Mouse (Mus musculus) activated CD4-positive, CD25-positive, alpha-beta regulatory T cell, adult 4 months (primary cell): ENCODE data around the gene Dglucy. TPM values are rescaled to one million over a fixed set of nuclear protein-coding genes. Genes with fewer than 3 reads are reported as not detected.

Experiments used
- ATAC-seq: one replicate; pipeline ENCODE4 v1.8.0; 2017
- polyA plus RNA-seq, 2 experiments: library from polyadenylated mRNA; unstranded; fragments of 100-300 nt; shearing (Covaris generic); gene quantifications; one replicate each; pipeline ENCODE4 v1.2.1; 2017

Gene Dglucy
- polyA plus RNA-seq, 2 experiments from 2014 or later = 15.6 to 18.1 TPM

DNA sequence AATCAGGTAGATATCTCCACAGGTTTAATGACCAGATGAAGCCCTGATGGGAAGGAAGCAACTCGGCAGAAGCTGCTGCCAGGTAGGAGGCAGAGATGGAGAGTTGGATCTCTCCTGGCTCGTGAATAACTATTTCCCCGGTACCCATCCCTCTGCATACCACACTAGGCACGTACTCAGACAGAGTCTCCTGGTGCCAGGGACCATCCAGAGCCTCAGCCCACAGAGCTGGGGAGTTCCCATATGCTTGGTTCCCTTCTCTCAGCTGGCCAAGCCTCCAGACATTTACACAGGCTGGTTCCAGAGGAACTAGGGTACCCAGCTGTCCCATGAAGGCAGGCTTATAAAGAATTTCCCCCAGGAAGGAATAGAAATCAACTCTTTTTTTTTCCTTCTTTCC, 108.0 kb downstream of the Dglucy start:
- ATAC-seq = no peak

DNA sequence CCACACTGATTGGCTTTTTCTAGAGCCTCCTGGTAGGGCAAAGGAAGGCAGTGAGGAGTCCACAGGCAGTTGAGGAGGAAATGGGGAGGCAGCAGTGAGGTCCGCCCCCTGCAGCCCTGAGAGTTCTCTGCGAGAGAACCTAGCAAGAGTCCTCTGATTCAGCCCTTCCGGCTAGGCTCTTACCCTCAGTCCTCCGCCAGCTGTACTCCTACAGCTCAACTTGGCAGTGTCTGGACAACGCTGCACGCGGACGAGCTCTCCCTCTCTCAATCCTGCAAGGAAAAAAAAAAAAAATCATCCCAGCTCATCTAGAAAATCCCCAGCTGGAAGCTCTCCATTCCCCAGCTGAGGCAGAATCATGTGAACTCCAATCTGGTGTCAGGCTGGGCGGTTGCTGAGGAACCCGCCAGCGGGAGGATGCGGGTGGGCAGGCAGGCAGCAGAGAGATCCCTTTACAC, 109.0 kb downstream of the Dglucy start:
- peak; percentile 60 for ATAC-seq

DNA sequence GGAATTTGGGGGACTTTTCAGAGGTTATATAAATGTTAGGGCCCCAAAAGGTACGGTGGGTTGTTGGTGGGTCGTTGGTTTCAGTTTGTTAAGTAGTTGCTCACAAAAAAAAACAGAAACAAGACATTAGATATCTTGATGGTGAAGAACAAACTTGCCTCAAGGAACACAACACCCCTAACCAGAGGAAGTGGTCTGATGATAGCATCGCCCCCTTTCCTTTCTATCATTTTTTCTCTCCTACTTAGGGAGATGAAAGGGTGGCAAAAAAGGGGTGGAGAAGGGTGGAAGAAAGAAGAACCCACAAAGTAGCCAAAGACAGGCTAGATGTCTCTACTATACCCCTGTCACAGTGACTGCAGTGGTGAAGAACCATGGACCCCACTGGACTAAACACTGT, 111.7 kb downstream of the Dglucy start:
- ATAC-seq = peak; percentile 45

DNA sequence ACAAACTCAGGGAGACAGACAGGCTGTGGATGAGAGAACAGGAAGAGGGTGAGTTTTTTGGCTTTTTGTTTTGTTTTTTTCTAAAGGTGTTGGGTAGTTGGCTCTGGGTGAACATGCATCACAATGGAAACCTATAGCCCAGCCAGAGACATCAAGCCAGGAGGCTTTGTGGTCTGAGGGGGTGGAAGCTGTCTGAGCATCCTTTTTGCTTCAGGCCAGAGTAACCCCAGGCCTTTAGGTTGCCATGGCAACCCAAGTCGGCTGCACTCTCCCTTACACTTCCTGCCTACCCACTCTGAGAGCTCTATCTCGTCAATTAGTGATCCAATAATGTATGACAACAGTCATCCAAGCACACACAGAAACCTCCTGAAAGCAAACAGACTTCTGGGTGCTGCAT, 116.6 kb downstream of the Dglucy start:
- ATAC-seq = peak; percentile 76

DNA sequence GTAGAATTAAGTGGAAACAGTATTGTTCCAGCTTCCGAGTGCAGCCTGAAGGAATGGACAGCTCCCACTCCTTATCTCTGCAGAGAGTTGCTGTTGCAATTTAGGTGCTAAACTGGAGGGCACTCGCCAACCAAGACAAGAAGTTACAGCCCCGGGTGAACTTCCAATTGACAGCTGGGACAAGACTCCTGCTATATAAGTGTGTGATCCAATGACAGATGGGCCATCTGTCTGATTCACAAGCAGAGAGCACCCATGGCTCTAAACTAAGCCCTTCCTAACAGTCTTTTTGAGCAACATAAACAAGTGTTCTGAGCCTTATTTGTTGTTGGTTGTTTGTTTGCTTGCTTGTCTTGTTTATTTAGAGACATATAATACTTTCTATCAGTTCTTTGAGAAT, 117.8 kb downstream of the Dglucy start:
- ATAC-seq = no peak

DNA sequence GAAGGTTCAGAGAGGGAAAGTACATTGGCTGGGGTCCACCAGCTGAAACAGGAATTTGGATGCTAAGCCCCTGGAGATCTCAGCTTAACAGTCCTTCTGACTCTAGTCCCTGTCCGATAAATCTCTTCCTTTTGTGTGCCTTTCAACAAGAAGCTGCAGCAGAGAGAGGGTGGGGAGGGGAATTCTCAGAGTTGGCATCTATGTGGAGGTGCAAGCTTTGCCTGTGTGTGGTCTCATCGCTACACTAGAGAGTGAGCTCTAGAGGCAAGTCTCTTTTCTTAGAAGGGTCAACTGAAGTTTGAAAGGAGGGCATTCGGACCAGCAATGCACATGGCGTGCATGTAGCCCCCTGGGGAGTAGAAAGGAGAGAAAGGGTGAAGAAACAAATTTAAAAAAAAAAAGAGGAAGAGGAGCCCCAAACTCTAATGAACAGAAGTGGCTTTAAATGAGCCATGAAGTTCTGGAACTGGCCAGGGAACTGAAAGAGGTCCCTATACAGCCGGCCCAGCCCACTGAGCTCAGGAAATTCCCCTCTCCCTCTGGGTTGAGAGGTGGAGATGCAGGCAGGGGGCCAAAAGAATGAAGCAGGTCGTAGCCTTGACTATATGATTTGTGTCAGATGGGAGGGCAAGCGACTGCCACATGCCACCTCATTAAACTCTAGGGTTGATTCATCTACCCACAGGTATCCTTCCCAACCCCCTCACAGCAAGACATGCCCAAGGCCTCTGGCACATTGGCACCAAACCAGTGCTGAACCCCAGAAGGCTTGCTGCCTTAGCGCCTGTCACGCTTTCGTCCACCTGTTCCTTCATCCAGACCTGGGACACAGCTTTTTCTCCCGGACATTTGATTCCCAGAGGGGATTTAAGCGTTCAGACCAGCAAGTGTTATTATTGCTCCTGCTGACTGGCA, 119.1 kb downstream of the Dglucy start:
- no peak for ATAC-seq

DNA sequence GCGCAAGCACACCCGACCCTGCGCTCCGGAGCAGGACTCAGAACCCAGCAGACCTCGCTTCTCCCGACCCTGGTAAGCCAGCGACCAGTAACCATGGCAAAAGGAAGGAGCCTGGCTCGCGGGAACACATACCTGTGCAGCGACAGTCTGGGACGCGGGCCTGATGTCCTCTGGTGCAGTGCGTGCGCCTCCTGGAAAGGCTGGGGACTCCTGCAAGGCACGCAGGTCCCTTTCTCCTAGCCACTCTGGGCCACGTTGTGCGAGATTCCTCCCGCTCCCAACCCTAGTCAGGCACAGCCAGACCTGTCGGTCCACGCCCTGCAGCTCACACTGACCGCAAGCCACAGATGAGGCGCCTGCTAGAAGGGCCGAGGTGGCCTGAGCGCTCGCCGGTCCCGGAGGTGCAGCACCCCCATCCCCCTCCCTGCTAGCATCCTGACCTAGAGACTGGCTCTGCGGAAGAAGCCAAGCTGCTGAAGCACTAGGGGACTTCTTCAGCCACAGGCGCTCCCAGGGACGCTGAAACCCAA, 120.3 kb downstream of the Dglucy start:
- ATAC-seq = no peak

DNA sequence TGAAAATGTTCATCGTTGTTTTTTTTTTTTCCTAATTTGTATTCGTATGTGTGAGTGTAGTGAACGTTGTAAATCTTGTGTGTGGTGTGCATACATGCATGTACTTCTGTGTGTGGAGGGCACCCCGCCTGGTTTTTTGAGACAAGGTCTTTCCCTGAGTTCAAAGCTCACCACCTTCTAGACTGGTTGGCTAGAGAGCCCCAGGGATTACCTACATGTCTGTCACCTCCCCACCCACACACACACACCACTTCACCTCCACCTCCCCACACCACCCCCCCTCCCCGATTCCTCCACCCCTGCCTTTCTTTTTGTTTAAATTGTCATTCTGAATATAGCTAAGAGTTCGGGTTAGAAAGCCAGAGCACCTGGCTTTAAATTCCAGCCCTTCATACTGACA, 122.0 kb downstream of the Dglucy start:
- no peak for ATAC-seq

DNA sequence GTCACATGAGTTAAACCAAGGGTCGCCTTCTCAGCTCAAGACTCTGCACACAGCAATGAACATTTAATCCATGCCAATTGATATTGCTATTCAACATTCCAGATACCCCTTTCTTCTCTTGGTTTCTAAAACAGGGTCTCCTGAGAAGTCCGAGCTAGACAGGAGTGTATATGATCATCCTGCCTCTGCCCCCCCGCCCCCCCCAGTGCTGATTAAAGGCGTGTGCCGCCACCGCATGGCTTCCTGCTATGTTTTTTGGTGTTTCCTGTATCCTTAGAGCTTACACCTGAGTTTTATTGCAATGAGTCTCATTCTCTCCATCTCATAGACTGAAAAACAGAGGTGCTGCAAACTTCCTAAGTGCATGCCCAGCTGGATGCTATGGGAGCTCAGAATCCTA, 122.5 kb downstream of the Dglucy start:
- peak; percentile 12 for ATAC-seq

DNA sequence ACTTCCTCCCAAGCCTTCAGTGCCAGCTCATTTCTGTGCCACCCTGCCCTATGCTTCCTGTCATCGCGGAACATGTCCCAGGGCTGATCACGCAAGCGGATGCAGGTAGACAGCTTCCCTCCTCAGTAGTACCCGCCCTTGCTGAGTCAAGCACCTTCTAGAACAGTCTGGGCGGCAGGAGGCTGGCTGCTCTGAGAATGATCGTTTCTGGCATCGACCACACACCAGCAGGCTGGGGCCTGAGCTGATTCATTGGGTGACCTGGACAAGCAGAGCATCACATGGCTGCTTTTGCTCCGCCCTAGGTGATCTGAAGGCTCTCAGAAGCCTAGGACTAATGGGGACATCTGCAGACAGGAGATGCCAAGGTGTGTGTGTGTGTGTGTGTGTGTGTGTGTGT, 124.9 kb downstream of the Dglucy start:
- peak; percentile 87 for ATAC-seq

DNA sequence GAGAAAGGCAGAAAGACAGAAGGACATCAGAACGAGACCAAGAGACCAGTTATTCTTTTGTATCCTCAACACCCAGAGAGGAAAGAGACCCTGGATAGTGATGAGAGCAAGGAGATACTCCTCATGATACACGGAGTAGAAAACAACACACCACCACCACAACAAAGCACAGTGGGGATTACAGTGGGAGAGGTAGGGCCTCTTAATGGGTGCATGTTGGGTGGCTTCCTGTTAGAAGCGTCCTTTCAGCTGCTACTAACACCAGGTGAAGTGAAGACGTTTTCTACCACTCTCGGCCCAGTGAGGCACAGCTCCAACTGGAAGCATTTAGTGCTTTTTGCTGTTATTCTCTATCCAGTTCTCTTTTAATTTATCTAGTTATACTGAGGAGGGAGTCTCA, 128.0 kb downstream of the Dglucy start:
- ATAC-seq = peak; percentile 10

DNA sequence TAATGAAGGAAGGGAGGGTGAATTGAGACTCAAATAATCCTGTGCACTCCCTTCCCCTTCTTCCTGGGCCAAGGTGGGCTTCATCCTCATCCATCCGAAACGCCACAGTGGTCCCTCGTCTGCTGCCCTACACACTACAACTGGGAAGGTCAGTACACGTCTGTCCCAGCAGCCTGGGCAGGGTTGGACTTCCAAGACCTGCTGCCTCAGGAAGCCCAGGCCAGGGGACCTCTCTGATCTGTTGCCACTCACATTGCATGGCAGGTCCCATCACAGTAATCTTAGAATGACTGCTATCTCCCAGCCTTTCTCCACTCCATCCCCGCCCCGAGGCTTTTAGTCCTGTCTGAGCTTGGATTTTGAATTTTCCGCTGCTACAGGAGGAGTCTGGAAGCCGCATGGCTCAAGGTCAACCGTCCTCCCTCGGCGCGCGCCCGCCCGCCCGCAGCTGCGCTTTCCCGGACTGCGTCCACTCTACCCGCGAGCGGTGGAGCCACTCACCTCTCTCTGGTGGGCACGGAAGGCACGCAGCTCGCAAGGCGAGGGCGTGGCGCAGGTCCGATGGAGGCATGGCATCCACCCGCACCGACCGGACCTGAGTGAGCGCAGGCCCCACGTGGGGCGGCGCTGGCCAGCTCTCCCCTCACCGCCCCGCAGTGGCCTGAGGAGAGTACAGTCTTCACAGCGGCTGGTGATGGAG, 128.9 kb downstream of the Dglucy start, which contains the start of gene Gpr68:
Gene Gpr68, minus strand, starts transcription at position 601 of the 700 bp plus-strand sequence.
- no peak for ATAC-seq

DNA sequence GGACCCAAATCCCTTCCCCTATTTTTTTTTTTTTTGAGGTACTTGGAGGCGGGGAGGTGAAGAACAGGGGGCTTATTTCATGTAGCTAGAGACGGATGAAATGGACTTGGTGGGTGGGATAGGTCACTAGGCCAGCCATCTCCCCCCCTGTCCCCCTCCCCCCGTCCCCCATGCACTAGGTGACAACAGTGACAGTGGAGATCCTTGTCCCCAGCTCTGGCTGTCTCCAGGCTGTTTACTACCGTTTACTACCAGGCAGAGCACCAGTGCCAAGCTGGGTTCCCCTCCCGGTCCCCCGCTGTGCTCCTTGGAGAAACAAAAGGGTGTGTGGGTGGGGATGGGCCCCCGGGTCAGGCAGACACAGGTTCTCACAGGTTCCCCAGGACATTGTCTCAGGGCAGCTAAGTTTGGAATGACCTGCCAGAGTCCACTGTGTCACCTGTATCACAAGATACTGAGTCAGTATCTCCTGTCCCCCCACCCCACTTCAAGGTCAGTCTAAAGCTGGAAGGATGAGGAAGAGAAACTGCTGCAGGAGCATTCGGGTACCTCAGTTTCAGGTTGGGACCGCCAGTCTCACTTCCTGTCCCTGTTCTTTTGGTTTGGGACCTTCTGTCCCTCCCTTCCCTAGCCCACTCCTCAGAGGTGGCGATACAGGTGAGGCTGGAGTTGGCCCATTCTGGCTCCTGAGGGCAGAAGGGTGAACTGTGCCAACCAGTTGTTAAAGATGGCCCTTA, 129.6 kb downstream of the Dglucy start:
- ATAC-seq = no peak

DNA sequence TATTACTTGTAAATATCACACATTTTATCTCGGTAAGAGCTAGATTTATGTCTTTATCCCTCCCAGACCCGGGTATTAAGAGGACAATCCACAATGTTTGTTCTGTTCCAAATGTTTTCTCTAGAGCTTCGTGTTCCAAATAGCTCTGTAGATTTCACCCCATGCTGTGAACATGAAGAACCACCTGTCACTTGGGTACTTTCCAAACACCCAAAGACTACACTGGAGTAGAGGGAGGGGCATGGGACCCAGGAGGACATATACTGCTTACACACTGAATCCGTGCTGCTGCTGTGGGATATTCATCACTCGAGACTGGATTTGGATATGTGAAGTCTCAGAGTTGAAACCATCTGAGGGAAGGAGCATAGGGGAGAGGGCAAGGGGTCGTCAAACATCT, 130.9 kb downstream of the Dglucy start:
- no peak for ATAC-seq

DNA sequence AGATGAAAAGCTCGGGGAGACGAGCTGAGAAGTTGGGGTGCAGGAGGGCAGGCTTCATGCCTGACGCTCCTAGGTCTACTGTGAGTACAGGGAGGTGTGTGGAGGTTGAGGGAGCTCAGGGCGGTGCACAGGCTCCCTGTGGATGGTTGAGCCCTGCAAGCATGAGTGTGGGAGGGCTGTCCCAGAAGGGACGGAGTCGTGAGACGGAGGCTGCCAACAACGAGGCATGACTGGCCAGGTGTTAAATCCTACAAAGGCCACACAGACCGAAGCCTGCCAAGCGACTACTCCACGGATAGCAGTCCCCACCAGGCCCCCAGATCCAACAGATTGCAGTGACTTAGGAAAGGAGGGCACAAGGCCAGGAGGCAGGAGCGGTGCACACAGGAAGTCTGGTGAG, 131.9 kb downstream of the Dglucy start:
- no peak for ATAC-seq

DNA sequence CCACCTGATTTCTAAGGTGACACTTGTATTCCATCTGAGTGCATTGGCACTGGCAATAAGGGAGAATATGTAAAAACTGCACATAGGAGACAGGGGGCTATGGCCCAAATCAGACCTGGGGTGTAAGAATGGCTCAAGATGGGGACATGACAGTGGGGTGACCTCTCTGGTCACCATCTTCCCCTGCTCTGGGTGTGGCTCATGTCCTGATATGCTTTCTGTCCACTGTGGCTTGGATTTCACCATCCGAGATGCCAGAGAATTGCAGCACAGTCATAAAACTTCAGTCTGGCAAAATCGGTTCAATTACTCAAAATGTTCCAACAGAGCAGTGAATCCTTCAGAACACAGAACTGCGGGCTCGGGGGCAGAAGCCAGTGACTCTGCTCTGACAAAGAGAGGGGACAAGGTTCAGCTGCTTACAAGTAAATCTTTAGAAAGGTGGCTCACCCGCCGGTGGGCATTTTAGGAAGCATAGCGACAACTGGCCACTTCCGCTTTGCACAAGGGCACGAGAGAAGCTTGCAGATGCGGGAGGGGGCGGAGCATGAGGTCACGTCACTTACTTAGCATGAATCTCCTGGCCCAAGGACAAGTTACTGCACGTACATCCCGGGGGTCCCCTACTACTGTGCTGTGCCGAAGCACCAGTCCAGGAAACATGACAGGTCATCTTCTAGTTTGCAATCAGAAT, 145.9 kb downstream of the Dglucy start:
- ATAC-seq = no peak

DNA sequence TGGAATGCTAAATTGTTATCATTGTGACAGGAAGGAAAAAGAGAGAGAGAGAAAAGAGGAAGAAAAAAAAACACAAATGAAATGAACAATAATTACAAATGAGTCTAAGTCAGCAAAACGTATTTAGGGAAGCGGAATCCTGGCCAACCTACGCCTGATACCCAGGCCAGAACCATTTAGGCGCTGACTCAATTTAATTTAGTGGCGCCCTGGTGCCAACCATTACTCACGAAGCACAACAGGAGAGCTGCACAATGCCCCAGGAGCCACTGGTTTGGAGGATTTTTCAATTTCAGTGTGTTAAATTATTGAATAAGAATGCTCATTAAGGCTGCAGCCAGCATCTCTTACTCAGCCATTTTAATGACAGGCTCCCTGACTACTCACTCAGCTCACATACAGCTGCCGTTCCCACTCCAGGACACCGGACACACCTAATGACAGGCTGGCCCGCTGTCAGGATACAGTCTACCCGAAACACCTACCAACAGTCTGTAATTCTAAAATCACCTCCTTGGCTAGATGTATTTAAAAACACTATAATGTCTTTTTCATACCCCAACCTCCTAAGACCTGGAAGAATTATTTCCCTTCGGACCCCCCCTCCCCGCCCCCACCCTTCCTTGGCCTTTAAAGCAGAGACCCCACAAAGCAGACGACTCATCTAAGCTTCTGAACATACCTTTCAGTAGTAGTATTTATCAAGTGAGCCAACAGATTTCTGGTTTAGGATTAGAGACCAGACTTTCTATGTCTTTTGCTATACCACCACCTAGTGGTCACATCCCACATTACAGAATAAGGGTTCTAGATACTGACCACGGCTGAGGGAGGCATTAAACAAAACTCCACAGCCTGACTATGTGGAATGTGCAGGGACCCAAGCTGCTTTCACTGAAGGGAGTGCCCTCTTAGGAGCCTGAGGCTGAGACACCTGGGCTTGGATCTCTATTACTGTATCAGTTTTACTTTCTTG, 147.1 kb downstream of the Dglucy start:
- ATAC-seq = peak; percentile 56

DNA sequence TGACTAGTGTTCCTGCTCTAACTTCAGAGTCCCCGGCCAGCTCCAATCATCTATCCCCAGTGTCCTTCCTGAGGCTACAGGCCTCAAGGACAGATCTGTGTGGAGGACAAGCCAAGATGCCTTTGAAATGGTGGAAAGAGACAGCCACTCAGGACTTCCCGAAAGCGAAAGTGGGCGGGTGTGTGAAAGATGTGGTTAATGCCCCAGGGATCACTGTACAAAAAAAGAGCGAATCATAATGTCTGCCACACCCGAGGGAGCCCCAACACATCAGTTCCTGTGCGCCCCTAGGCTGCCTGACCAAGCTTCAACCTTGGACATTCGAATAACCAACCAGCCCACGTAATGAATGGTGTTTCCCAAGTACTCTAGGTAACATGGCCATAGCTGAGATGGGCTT, 149.4 kb downstream of the Dglucy start:
- no peak for ATAC-seq

DNA sequence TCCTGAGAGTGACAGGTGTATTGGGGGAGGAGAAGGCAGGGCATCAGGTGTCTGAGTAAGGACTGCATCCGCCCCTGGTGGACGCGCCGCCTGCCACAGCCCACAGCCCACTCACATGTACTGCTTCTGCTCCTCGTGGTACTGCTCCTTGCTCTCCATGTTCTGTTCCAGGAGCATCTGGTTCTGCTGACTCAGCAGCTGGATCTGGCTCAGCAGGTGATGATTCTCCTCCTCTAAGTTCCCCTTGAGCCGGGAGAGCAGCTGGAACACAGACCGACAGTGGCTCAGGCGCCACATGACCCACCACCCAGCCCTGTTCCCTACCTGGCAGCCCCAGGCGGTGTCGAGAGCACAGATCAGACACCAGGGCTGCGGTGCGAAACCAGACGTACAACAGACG, 152.8 kb downstream of the Dglucy start:
- no peak for ATAC-seq

DNA sequence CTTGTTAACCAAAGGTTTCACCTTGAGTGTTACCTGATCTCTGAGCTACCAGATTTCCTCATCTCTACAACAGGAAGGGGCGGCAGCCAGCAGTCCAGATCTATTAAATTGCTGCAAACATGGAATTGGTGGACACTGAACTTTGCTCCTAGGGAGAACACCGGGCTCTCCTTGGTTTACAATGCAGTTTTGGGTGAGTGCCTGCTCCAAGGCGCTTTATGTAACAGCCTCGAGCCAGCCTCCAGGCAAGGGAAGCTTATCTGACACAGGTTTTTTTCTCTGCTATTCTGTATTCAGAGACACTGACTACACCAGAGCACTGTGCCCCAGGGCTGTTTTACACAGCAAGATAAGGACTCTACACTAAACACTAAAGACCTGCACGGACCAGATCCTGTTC, 155.9 kb downstream of the Dglucy start:
- ATAC-seq = no peak

DNA sequence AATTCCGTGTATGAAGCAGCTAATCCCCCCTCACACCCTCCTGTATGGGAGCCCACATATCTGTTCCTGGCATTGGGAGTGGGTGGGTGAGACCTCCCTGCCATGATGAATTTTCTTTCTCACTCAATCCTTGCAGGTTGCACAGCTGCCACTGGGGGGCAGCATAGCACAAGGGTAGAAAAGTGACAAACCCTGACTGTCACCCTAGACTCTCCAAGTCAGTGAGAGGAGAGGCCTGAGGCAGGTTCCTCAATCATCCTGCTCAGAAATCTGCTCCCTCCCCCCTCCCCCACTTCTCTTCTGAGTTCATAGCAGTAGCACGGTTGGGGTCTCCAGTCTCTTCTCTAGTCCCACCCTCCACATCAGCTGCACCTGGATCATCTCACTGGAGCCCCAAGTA, 157.3 kb downstream of the Dglucy start:
- ATAC-seq = peak; percentile 66
